Mouse (Mus musculus) embryonic facial prominence, embryonic 13.5 days (tissue): ENCODE measurements around the gene Cox6a2. TPM values are rescaled to one million over a fixed set of nuclear protein-coding genes. Genes with fewer than 3 reads are reported as not detected.

Experiments
- ATAC-seq: fragments of 200-750 bp; cut with Nextera tagmentation; 2 replicates; pipeline ENCODE4 v1.8.0; 2017; ENCODE audit warnings: low read depth; ENCODE audit not compliant: insufficient number of reproducible peaks, insufficient read depth, low FRiP score, low TSS enrichment
- H3K27ac ChIP-seq: fragments of 300-500 bp; sonication (generic); 2 replicates; pipeline ENCODE4 v1.5.1; 2015; ENCODE audit warnings: moderate library complexity, mild to moderate bottlenecking, inconsistent platforms
- H3K27me3 ChIP-seq: fragments of 300-500 bp; sonication (generic); 2 replicates; pipeline ENCODE4 v1.6.1; 2015; ENCODE audit warnings: mild to moderate bottlenecking, inconsistent platforms
- H3K36me3 ChIP-seq: fragments of 300-500 bp; sonication (generic); 2 replicates; pipeline ENCODE4 v1.6.1; 2015; ENCODE audit warnings: mild to moderate bottlenecking, inconsistent platforms
- H3K4me1 ChIP-seq: fragments of 300-500 bp; sonication (generic); 2 replicates; pipeline ENCODE4 v1.6.1; 2015; ENCODE audit warnings: inconsistent platforms
- H3K4me2 ChIP-seq: fragments of 300-500 bp; sonication (generic); 2 replicates; pipeline ENCODE4 v1.6.1; 2015; ENCODE audit warnings: moderate library complexity, mild to moderate bottlenecking, inconsistent platforms
- H3K4me3 ChIP-seq: fragments of 300-500 bp; sonication (generic); 2 replicates; pipeline ENCODE4 v1.5.1; 2015; ENCODE audit warnings: mild to moderate bottlenecking, inconsistent platforms
- H3K9ac ChIP-seq: fragments of 300-500 bp; sonication (generic); 2 replicates; pipeline ENCODE4 v1.6.1; 2015; ENCODE audit warnings: mild to moderate bottlenecking, inconsistent platforms
- H3K9me3 ChIP-seq: fragments of 300-500 bp; sonication (generic); 2 replicates; pipeline ENCODE4 v1.6.1; 2016; ENCODE audit warnings: inconsistent platforms
- WGBS: fragments of 180-500 bp; shearing (Covaris S2); methylation state at CpG from one replicate; pipeline ENCODE4 v1.1.7; 2015; ENCODE audit warnings: mixed read lengths; 5-methylcytosine and 5-hydroxymethylcytosine counted together
- polyA plus RNA-seq: library from polyadenylated mRNA; unstranded; fragments of >200 nt; fragmentation: Nextera tagmentation; extraction: Ambion mirVana; gene quantifications from 2 replicates; pipeline ENCODE4 v1.2.1, GENCODE M21; 2015

Cox6a2 gene
- polyA plus RNA-seq, 1 experiment from 2014 or later: 2.6 TPM

- peaks cover 33% of the 10 kb centered on the region for H3K4me1 ChIP-seq
- no peak for ATAC-seq
Observed at GRCm38 (mm10) chr7:128243921-128244320, 37.7 kb upstream of the Cox6a2 start.

DNA sequence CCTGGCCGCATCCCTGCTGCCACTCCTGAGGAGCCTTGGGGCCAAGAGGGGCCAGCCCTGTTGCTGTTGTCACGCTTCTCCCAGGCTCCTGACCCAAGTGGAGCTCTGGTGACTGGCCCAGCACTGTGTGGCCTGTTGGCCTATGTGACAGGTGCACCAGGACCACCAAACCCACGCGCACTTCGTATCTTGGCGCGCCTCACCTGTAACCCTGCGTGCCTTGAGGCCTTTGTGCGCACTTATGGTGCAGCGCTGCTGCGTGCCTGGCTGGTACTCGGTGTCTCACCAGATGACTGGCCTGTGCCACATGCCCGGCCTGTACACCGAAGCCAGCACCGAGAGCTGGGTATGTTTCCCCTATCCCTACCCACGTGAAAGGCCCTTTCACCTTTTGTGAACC lies 36.1 kb upstream of the Cox6a2 start:
- peaks cover 54% of the 10 kb centered on the region for H3K36me3 ChIP-seq

More at GRCm38 (mm10) chr7:128243921-128244320, 37.7 kb upstream of the Cox6a2 start:
- 0 out of 2 replicates have a peak overlapping the region, but pooled peaks have one; percentile 40 for H3K9ac ChIP-seq
- no peak overlapping the region for H3K4me3 ChIP-seq
- WGBS: 44% methylated on average over 10 of the region's 10 CpGs
- no peak overlapping the region for H3K4me2 ChIP-seq
- peaks cover 56% of the 10 kb centered on the region for H3K36me3 ChIP-seq
- H3K27ac ChIP-seq: no peak overlapping the region
- H3K27me3 ChIP-seq: no peaks in the 10 kb centered on the region
- no peaks in the 10 kb centered on the region for H3K9me3 ChIP-seq

GRCm38 (mm10) chr7:128240131-128240784 lies 34.1 kb upstream of the Cox6a2 start:
- no peak for ATAC-seq
- Histone ChIP-seq H3K4me1 (peaks cover 20% of the 10 kb centered on the region), H3K9me3 (no peaks in the 10 kb centered on the region), H3K4me2 (no peak overlapping the region), H3K27me3 (no peaks in the 10 kb centered on the region), H3K4me3 (no peak overlapping the region), H3K9ac (0 out of 2 replicates have a peak overlapping the region, but pooled peaks have one; percentile 17), H3K36me3 (peaks cover 64% of the 10 kb centered on the region), H3K27ac (no peak overlapping the region)
- WGBS: 94% methylated on average over 27 of the region's 27 CpGs

More for the DNA sequence above, 36.1 kb upstream of the Cox6a2 start:
- ATAC-seq: no peak
- Histone ChIP-seq H3K4me1 (peaks cover 22% of the 10 kb centered on the region), H3K4me3 (no peak overlapping the region), H3K9ac (peak overlapping the region; percentile 40; the same call in 1 of the 2 replicates), H3K27ac (no peak overlapping the region), H3K4me2 (no peak overlapping the region), H3K27me3 (no peaks in the 10 kb centered on the region), H3K9me3 (no peaks in the 10 kb centered on the region)
- WGBS: 92% methylated on average over 16 of the region's 16 CpGs

- Histone ChIP-seq H3K4me1 (peaks cover 20% of the 10 kb centered on the region), H3K9me3 (no peaks in the 10 kb centered on the region), H3K36me3 (peaks cover 55% of the 10 kb centered on the region), H3K4me2 (peak overlapping the region; percentile 64), H3K27me3 (no peaks in the 10 kb centered on the region), H3K9ac (0 out of 2 replicates have a peak overlapping the region, but pooled peaks have one; percentile 64), H3K27ac (peak overlapping the region; percentile 99), H3K4me3 (peak overlapping the region; percentile 72)
- no peak for ATAC-seq
- WGBS: 21% methylated on average over 4 of the region's 4 CpGs
Observed at GRCm38 (mm10) chr7:128238991-128239390, 32.8 kb upstream of the Cox6a2 start.

DNA sequence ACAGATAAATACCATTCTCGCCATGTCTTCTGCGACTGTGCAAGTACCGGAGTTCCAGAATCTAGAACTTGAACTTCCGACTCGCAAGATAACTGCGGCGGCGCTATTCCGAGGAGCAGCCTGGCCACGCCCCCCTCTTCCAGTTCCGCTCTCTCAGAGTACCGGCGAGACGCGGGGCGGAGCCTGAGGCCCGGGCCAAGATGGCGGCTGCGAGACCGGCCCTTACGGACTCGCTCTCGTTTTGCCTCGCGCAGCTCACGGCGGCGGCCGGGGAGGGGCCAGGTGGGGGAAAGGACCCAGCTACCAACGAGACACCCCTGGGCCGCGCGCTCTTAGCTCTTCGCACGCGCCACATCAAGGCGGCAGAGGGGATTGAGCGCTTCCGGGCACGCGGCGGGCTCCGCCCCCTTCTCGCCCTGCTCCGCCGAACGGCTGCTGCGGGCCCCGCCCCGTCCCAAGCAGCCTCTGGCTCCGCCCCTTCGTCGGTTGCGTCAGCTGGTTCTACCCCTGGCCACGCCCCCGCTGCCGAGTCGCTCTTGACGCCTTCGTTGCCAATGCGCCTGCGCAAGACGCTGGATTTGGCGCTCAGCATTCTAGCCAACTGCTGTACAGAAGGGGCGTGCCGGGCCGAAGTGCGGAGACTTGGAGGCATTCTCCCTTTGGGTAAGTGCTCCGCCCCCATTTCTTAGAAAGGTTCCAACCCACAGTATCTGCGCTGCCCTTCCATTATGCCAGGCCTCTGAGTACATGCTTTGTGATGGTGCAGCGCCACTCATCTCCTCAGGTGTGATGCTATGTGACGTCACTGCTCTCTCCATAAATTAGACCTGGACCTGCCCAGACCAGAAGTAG lies 32.0 kb upstream of the Cox6a2 start, which contains the start of gene 9130023H24Rik:
TSS of gene 9130023H24Rik (minus strand) at position 105 of the 852 bp plus-strand sequence.
- peak within 1 kb of the TSS; percentile 83 for H3K9ac ChIP-seq
- H3K4me3 ChIP-seq: peak within 1 kb of the TSS; percentile 72
- no peaks in the 10 kb centered on the region for H3K9me3 ChIP-seq
- H3K36me3 ChIP-seq: peaks cover 51% of the 10 kb centered on the region
- H3K27me3 ChIP-seq: no peaks in the 10 kb centered on the region
- under 1% methylated on average over 71 of the region's 72 CpGs for WGBS
- H3K27ac ChIP-seq: peak within 1 kb of the TSS; percentile 99
- peak within 1 kb of the TSS; percentile 64 for H3K4me2 ChIP-seq
- ATAC-seq: peak; percentile 87
- peaks cover 20% of the 10 kb centered on the region for H3K4me1 ChIP-seq

- Histone ChIP-seq H3K4me1 (peaks cover 23% of the 10 kb centered on the region), H3K4me3 (peak overlapping the region; percentile 72), H3K9me3 (no peaks in the 10 kb centered on the region), H3K27me3 (no peaks in the 10 kb centered on the region), H3K36me3 (peaks cover 45% of the 10 kb centered on the region), H3K4me2 (peak overlapping the region; percentile 64), H3K27ac (peak overlapping the region; percentile 99), H3K9ac (peak overlapping the region; percentile 83)
- no peak for ATAC-seq
- WGBS: under 1% methylated on average over 25 of the region's 25 CpGs
Observed at GRCm38 (mm10) chr7:128237593-128237926, 31.4 kb upstream of the Cox6a2 start.

- no peaks in the 10 kb centered on the region for H3K9me3 ChIP-seq
- peaks cover 39% of the 10 kb centered on the region for H3K36me3 ChIP-seq
- peak within 1 kb of the TSS; percentile 64 for H3K4me2 ChIP-seq
- 26% methylated on average over 37 of the region's 37 CpGs for WGBS
- peak within 1 kb of the TSS; percentile 99 for H3K27ac ChIP-seq
- H3K9ac ChIP-seq: peak within 1 kb of the TSS; percentile 83
- no peak for ATAC-seq
- H3K27me3 ChIP-seq: no peaks in the 10 kb centered on the region
- H3K4me3 ChIP-seq: peak within 1 kb of the TSS; percentile 72
- peaks cover 26% of the 10 kb centered on the region for H3K4me1 ChIP-seq
Observed at GRCm38 (mm10) chr7:128236856-128237592, 30.8 kb upstream of the Cox6a2 start, which contains the start of gene Armc5. Armc5 (plus strand) TSS chr7:128237342.

- H3K4me3 ChIP-seq: peak overlapping the region; percentile 72; the same call in 1 of the 2 replicates
- WGBS: 96% methylated on average over 13 of the region's 13 CpGs
- H3K27ac ChIP-seq: 0 out of 2 replicates have a peak overlapping the region, but pooled peaks have one; percentile 99
- H3K36me3 ChIP-seq: peaks cover 33% of the 10 kb centered on the region
- no peak overlapping the region for H3K9ac ChIP-seq
- no peaks in the 10 kb centered on the region for H3K27me3 ChIP-seq
- ATAC-seq: no peak
- peaks cover 26% of the 10 kb centered on the region for H3K4me1 ChIP-seq
- no peaks in the 10 kb centered on the region for H3K9me3 ChIP-seq
- H3K4me2 ChIP-seq: peak overlapping the region; percentile 64; the same call in 1 of the 2 replicates
Observed at GRCm38 (mm10) chr7:128236426-128236825, 30.2 kb upstream of the Cox6a2 start.

DNA sequence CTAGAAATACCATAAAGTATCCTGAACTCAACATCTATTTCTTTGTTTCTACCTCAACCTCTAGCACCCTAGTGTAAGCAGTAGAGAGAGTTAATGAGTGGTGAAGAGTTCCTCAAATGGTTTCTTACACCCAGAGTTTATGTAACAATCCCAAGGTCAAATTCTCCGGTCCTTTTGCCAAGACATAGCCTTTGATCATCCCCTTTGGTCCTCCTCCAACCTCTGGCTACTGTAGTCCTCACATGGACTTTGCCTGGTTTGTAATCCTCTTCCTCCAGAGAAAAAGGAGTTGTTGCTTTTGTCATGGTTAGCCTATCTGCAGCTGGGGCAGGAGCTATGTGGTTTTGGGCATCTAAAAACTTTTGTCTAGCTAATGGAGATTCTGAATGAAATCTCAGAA lies 29.3 kb upstream of the Cox6a2 start:
- no peak overlapping the region for H3K27ac ChIP-seq
- no peak for ATAC-seq
- no peak overlapping the region for H3K4me2 ChIP-seq
- H3K4me1 ChIP-seq: peaks cover 22% of the 10 kb centered on the region
- H3K4me3 ChIP-seq: no peak overlapping the region
- H3K36me3 ChIP-seq: peaks cover 24% of the 10 kb centered on the region
- no peaks in the 10 kb centered on the region for H3K9me3 ChIP-seq
- 0 out of 2 replicates have a peak overlapping the region, but pooled peaks have one; percentile 16 for H3K9ac ChIP-seq
- H3K27me3 ChIP-seq: no peaks in the 10 kb centered on the region
- 90% methylated on average over 1 of the region's 1 CpGs for WGBS

GRCm38 (mm10) chr7:128234796-128235195 lies 28.6 kb upstream of the Cox6a2 start:
- ATAC-seq: no peak
- Histone ChIP-seq H3K9ac (no peak overlapping the region), H3K4me2 (no peak overlapping the region), H3K27ac (no peak overlapping the region), H3K4me3 (no peak overlapping the region), H3K36me3 (peaks cover 17% of the 10 kb centered on the region; the same call in 1 of the 2 replicates), H3K27me3 (no peaks in the 10 kb centered on the region), H3K9me3 (no peaks in the 10 kb centered on the region), H3K4me1 (peaks cover 22% of the 10 kb centered on the region)
- WGBS: 90% methylated on average over 2 of the region's 2 CpGs

DNA sequence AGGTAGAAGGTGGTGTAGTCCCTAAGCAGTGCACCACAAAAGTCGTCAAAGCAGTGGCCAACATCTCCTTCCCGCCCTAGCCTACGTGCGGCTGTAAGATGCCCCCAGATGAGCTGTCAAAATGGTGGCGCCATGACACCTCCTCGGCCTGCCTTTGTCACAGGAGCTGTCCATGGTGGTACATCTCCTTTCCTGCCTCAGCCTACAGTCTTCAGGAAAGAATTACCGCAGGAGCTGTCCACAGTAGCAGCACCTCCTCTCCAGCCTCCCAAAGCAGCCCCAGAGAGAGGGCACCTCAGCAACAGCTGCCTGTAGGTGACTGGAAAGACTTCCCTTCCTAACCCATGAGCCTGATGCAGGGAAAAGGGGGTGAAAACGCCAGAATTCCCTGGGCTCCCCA lies 25.6 kb upstream of the Cox6a2 start:
- no peak overlapping the region for H3K9ac ChIP-seq
- ATAC-seq: no peak
- peaks cover 11% of the 10 kb centered on the region; the same call in 1 of the 2 replicates for H3K4me1 ChIP-seq
- 42% methylated on average over 8 of the region's 8 CpGs for WGBS
- H3K27ac ChIP-seq: no peak overlapping the region
- H3K36me3 ChIP-seq: peaks cover 14% of the 10 kb centered on the region; the same call in 1 of the 2 replicates
- no peaks in the 10 kb centered on the region for H3K9me3 ChIP-seq
- H3K4me2 ChIP-seq: no peak overlapping the region
- H3K27me3 ChIP-seq: no peaks in the 10 kb centered on the region
- H3K4me3 ChIP-seq: no peak overlapping the region
